Mouse (Mus musculus): ENCODE data around the gene Erich4.

DNA sequence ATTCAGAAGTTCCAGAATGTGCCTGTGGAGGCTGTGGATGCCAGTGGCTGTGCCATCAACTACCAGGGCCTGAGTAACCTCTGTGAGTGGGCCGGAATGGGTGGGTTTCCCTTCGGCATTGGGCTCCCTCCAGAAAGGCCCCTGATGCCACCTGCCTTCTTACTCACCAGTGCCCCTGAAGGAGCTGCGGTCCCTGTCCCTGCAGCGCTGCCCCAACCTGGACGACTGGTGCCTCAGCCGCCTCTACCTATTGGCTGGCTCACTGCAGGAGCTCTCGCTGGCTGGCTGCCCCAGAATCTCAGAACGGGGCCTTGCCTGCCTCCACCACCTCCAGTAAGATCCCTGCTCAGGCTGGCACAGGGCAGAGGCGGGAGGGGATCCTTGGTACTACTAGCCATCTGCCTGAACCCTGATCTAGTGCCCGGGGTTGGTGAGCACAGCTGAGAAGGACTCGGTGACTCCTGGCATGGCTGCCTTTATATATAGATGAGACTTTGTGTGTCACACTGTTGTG lies 8.2 kb upstream of the Erich4 start:
- no peak for TF ChIP-seq HCFC1 (IDR thresholded peaks at IDR 0.05; ENCODE audit: borderline replicate concordance, insufficient read depth, low read length)
- TF ChIP-seq ZNF384 (IDR thresholded peaks at IDR 0.05; ENCODE audit: low read depth, low read length), result no peak
- no peak for TF ChIP-seq CHD2 (IDR thresholded peaks at IDR 0.05; ENCODE audit: low read depth, low read length)
- TF ChIP-seq MAFK (IDR thresholded peaks at IDR 0.05; ENCODE audit: insufficient read depth, low read depth, low read length), result no peak
- TF ChIP-seq ZC3H11A (IDR thresholded peaks at IDR 0.05; ENCODE audit: borderline replicate concordance, low read depth, low read length), result no peak

All from ES-E14 (cell line).